Mouse (Mus musculus): Measurements from ENCODE around the gene Mfn2. TPM values are rescaled to one million over a fixed set of nuclear protein-coding genes. Genes with fewer than 3 reads are reported as not detected.

Mfn2 gene
- total RNA-seq, 2 experiments from 2014 or later: 198 to 200 TPM

DNA sequence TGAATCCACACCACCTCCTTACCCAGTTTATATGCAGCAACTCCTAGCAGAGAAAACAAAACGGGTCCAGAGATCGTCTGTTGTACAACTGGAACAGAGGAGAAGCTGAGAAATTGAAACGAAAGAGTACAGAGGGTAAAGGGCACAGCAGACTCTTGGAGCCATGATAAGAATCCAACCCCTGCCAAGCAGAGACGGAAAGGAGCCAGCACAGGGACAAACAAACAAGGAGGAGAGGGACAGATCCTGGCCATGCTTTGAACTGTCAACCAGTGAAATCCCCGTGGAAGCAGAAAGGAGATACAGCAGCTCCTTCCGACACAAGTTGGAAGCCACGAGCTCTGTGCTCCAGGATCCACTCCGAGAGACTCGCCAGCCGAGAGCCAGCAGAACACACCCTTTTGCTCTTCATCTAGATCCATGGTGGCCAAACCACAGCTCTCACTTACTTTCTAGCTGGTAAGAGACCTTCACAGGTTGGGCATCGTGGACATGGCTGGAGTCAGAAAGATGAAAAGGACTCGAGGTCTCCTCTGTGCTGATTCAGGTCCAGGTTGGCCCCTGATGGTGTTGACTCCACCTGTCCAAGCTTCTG is 1.5 kb downstream of the Mfn2 start:
- no peak for TF ChIP-seq CTCF (conservative IDR thresholded peaks at IDR 0.05)
- H3K27ac ChIP-seq: no peak overlapping the region
- DNase-seq (ENCODE audit: low spot score in 2 of 2): no peak
- H3K4me3 ChIP-seq: peak overlapping the region; percentile 96; the same call in 1 of the 2 replicates

DNA sequence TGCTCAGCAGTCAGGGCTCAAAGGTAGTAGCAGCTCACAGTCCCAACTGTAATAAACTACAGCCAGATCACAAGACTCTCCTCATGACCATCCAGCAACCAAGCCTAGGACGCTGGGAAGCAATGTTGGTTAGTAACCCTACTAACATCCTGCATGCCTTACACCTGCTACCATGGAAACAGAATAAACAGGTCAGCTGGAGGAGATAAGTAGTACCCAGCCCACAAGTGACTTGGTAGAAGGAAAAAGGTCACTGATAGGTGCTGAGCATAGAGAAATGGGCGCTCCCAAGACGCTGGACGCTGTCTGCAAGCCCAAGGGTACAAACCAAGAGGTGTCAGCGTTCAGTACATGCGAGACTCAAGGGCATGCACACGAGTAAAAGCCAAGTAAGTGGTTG is 4.1 kb downstream of the Mfn2 start:
- DNase-seq (ENCODE audit: low spot score in 2 of 2): no peak
- no peak overlapping the region for H3K4me3 ChIP-seq
- 0 out of 2 replicates have a peak overlapping the region, but pooled peaks have one; percentile 33 for H3K27ac ChIP-seq
- TF ChIP-seq CTCF (conservative IDR thresholded peaks at IDR 0.05): no peak

DNA sequence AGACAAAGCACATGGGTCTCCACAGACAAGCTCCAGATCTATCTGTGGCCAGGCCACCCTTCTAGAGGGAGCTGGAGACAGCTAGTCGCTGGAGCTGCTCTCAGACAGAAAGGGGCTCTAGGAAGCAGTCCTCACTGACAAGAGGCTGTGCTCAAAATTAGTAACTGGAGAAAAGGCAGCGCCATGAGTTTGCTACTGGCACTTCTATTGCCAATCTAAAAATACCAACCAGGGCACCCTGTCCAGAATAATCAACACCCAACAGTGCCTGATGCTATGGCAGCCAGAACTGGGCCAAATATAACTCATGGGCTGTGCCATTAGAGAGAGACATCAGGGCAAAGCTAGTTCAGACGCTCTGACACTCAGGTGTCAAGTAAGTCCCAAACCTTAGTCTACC is 7.2 kb downstream of the Mfn2 start:
- TF ChIP-seq CTCF (conservative IDR thresholded peaks at IDR 0.05): no peak
- peak overlapping the region; percentile 72 for H3K27ac ChIP-seq
- no peak overlapping the region for H3K4me3 ChIP-seq
- DNase-seq (ENCODE audit: low spot score in 2 of 2): peak in 1 of 2 experiments; percentile 30

DNA sequence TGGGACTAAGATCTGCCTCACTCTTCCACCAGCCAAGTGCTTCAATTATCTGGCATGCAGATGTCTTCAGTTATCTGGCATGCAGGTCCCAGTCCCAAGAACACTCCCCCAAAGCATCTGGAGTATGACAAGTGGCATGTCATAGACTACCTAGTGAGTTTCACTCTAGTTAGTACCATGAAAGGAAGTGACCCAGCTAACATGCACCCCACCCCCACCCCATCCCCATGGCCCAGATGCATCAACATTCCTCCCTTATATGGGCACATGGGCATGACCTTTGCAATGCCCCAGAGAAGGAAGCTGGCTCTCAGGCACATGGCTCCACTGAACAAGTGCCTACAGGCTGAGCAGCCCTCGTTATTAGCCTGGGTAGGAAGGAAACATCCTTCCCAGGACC is 8.1 kb downstream of the Mfn2 start:
- DNase-seq (ENCODE audit: low spot score in 2 of 2): no peak
- H3K4me3 ChIP-seq: no peak overlapping the region
- H3K27ac ChIP-seq: peak overlapping the region; percentile 72
- TF ChIP-seq CTCF (conservative IDR thresholded peaks at IDR 0.05): no peak

DNA sequence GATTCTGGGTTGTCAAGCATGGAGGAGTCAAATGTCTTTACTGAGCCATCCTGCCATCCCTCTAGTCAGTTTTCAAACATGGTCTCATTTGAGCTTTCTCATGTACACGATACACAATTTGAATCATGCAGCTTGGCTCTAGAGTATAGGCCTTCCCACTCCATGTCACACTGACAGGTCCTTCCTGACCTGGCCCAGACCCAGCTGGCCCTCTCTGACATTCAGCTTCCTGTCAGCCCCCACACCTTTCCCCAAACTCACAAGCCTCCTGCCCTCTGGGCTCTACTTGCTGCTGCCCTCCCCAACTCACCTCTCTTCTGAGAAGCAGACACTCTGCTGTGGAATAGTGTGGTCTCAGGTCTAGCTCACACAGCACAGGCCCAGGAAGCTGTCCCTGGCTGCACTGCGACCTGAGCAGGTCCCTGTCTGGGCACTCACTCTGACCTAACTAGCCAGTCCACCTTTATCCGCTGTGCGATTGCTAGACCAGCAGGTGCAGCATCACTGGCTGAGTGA is 8.6 kb downstream of the Mfn2 start:
- Histone ChIP-seq H3K27ac (no peak overlapping the region; the same call in 1 of the 2 replicates), H3K4me3 (no peak overlapping the region)
- DNase-seq (ENCODE audit: low spot score in 2 of 2): no peak
- TF ChIP-seq CTCF (conservative IDR thresholded peaks at IDR 0.05): no peak

DNA sequence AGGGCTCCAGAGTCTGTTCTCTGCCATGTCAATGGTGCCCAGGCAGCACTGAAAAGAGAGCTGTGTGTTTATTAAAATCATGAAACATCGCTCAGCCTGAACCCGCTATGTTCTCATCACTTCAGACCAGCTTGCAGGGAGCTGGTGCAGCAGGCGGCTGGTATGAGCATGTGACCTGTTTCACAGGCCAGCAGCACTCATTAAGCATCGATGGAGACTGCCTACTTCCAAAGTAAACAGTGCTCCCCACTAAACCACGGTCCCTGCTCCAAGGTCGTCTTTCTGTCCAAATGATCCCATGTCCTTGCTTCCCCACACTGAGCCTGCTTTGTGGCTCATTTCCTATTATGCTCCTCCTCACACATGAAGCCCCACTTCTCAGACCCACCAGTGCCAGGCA is 14.2 kb downstream of the Mfn2 start:
- Histone ChIP-seq H3K27ac (peak overlapping the region; percentile 85), H3K4me3 (no peak overlapping the region)
- peak; percentile 34 to 41 for DNase-seq (ENCODE audit: low spot score in 2 of 2)
- TF ChIP-seq CTCF (conservative IDR thresholded peaks at IDR 0.05): no peak

DNA sequence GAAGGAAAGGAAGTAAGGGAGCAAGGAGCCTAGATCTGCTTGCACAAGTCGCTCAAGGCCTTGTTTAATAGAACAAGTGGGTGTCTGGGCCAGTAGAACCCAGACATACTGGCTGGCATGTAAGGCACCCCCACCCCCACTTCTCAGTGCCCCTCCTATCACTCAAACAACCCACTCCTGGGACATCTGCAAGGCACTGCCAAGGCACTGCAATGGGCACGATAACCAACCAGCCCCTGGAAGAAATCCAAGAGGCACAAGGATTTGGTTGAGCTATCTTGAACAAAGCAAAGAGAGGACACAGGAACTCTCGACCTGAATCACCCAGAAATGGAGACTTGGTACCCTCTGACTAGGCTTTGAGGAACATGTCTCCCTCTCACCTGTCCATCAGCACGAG is 16.3 kb downstream of the Mfn2 start:
- no peak for TF ChIP-seq CTCF (conservative IDR thresholded peaks at IDR 0.05)

DNA sequence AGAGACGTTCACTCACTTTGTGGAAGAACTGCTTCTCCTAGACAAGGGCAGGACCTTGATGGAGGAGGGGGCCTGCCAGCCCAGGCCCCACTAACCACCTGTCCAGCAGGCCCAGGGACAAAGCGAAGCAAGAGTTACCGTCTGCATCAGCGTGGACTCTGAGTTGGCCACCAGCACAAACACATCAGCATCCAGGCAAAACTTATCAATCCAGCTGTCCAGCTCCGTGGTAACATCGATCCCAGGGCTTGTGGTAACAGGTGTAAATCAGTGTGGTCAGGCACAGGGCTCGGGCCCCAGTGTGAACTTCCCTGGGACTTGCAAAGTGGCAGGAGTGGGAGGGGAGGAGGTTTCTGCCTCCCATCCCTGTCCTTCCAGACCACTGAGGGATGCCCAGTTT is 17.2 kb downstream of the Mfn2 start:
- TF ChIP-seq CTCF (conservative IDR thresholded peaks at IDR 0.05): no peak

More for the DNA sequence above, 16.3 kb downstream of the Mfn2 start:
- Histone ChIP-seq H3K27ac (no peak overlapping the region), H3K4me3 (no peak overlapping the region)
- no peak for DNase-seq (ENCODE audit: low spot score in 2 of 2)

DNA sequence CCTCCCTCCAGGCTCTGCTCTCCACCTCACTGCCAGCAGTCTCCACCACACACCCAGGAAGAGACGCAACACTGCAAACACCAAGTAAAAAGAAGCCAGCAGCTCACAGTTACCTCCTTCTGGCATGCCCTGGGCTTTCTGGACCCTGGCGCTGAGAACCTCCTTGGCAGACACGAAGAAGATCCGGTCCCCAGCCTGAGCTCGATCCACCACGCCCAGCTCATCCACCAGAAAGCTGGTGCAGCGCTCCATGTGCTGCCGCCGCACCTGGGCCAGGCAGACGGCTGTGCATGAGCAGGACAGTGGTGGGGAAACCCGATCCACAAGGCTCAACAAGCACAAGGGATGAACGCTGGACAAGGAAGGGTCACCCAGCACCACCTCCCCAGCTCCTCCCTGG is 18.3 kb downstream of the Mfn2 start:
- Histone ChIP-seq H3K27ac (no peak overlapping the region), H3K4me3 (no peak overlapping the region)
- no peak for DNase-seq (ENCODE audit: low spot score in 2 of 2)
- no peak for TF ChIP-seq CTCF (conservative IDR thresholded peaks at IDR 0.05)

More for the DNA sequence above, 17.2 kb downstream of the Mfn2 start:
- no peak for DNase-seq (ENCODE audit: low spot score in 2 of 2)
- no peak overlapping the region for H3K4me3 ChIP-seq
- H3K27ac ChIP-seq: no peak overlapping the region

DNA sequence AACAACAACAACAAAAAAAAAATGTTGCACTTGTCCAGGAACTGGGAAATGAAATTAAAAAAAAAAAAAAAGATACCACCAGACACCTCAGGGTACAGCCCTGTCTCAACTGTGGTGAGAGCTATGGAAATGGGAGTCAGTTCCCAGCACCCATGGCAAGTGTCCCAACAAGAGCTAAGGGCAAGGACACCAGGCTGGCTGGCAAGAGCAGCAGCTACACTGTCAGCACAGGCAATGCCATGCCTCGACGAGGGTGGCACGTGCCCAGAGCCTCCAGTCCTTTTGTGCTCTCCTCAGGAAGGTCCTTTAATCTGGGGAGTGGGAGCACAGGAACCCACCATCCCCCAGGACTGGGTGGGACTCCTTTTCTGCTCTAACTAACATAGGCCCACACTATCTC is 20.4 kb downstream of the Mfn2 start:
- DNase-seq (ENCODE audit: low spot score in 2 of 2): no peak
- TF ChIP-seq CTCF (conservative IDR thresholded peaks at IDR 0.05): no peak
- Histone ChIP-seq H3K4me3 (no peak overlapping the region), H3K27ac (no peak overlapping the region)

DNA sequence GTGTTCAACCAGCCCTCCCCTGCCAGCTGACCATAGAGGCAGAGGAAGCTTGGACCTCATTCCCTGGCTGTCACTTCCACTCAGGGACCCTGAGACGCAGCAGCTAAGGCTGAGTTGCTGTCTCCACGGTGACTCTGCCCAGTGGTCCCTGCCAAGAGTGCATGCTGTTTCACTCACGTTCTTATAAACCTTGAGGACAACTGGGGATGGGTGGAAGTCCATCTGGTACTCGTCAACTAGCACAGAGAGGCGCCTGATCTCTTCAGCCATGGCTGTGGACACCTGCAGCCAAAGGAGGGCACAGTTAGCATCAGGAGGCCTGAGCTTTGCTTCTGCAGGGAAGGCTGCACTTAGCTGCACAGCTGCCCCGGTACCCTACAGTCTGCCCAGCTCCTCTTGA is 21.5 kb downstream of the Mfn2 start:
- TF ChIP-seq CTCF (conservative IDR thresholded peaks at IDR 0.05): no peak
- no peak for DNase-seq (ENCODE audit: low spot score in 2 of 2)
- Histone ChIP-seq H3K4me3 (no peak overlapping the region), H3K27ac (no peak overlapping the region)

DNA sequence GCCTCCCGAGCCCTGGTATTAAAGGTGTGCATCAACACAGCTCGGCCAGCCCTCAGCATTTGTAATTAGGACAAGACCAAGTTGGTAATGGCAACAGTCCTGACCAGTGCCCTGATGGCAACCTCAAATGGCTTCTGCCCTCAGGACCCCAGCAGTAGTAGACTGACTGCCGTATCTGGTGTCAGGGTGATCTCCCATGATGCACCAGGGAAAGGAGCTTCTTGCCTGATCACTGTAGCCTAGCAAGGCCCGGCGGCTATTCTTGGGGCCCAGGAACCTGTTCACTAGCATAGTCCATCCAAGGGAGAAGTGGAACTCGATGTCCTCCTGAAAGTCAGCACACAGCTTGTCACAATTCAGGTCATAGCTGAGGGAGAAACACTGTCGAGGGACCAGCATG is 22.7 kb downstream of the Mfn2 start:
- no peak overlapping the region for H3K27ac ChIP-seq
- H3K4me3 ChIP-seq: no peak overlapping the region
- no peak for DNase-seq (ENCODE audit: low spot score in 2 of 2)
- no peak for TF ChIP-seq CTCF (conservative IDR thresholded peaks at IDR 0.05)

DNA sequence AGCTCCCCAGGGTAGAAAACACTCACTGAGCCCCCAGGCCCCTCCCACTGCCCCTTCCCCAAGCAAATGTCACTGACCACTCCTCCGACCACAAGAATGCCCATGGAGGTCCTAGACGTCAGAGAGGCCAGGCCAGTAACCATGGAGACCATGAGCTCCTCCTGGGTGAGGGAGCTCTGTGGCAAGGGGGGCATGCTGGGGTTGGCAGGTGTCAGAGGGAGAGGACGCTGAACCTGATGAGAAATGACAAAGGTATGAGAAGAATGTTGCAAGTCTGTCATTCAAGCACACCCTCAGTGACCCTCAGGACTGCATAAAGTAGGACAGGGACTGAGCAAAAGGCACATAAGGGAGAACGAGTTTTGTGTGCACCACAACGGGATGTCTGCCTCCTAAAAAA is 24.6 kb downstream of the Mfn2 start:
- Histone ChIP-seq H3K27ac (no peak overlapping the region), H3K4me3 (no peak overlapping the region)
- no peak for DNase-seq (ENCODE audit: low spot score in 2 of 2)
- TF ChIP-seq CTCF (conservative IDR thresholded peaks at IDR 0.05): no peak

DNA sequence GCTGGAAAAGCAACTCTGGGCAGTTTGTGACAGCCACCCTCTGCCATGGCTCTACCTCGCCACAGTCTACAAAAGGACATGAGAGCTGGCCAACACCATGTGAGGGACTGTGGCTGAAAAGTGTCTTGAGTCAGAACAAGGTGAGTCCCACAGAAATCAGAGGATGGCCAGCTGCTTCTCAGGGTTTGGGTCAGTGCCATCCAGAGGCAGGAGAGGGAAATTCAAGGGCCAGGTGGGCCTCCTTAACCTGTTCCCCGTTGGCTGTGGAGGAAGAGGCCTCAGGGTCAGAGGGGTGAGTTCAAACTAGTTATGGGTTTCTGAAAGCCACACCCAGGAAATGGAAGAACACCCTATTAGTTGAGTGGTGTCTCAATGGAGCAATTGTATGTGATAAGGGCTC is 25.0 kb downstream of the Mfn2 start:
- Histone ChIP-seq H3K4me3 (no peak overlapping the region), H3K27ac (no peak overlapping the region)
- TF ChIP-seq CTCF (conservative IDR thresholded peaks at IDR 0.05): no peak
- DNase-seq (ENCODE audit: low spot score in 2 of 2): no peak
